Mouse (Mus musculus) right cerebral cortex, postnatal 4 days (tissue): ENCODE measurements at regions not wholly inside any gene's neighbourhood (a gene's known extent, or its start where the extent isn't known, plus 50 kb on each side); places are given as distances from the start of the nearest gene placed in this dataset.

Source experiments
- DNase-seq: peaks from one replicate; pipeline ENCODE4 v3.0.0-alpha.2; 2022

- DNase-seq, result no peak
These were observed 92.1 kb upstream of the Ins2 start for GRCm38 (mm10) chr7:142835319-142835718.

GRCm38 (mm10) chr7:142830969-142831673, 87.9 kb upstream of the Ins2 start:
- no peak for DNase-seq

- no peak for DNase-seq
These were observed 67.5 kb upstream of the Ins2 start for GRCm38 (mm10) chr7:142810711-142811110.

- DNase-seq, result peak; percentile 44
These were observed 56.2 kb upstream of the Ins2 start for GRCm38 (mm10) chr7:142799424-142799823.

DNA sequence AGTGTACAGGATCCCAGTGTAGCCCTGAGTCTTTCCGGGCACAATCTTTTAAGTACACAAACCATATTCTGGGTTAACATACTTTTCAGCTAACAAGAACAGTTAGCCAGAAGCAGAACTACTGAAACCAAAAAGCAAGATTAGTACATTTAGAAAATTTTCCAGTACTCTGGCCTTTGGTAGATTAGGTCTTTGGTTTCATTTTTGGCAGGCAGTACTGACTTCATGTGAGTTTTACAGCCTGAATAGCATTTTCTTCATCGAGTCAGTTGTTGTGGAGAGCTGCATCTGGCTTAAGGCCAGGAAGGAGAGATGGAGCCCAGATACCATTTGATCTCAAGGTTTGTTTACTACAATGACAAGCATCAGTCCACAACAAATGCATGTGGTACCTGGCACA, 51.3 kb upstream of the Ins2 start:
- no peak for DNase-seq
